Mouse (Mus musculus) erythroblast, embryonic 14.5 days (primary cell): ENCODE measurements around the gene Efhd2.

Source experiments
- GATA1 ChIP-seq: IDR thresholded peaks from 2 replicates; pipeline ENCODE4 v1.6.1; 2012; ENCODE audit warnings: low read length, inconsistent platforms, mixed read lengths
- TAL1 ChIP-seq: IDR thresholded peaks from 3 replicates; pipeline ENCODE4 v1.6.1; 2012; ENCODE audit warnings: low read length, inconsistent platforms, mixed read lengths

- TF ChIP-seq TAL1 (no peak), GATA1 (no peak)
Observed at GRCm38 (mm10) chr4:141858501-141858900, 16.2 kb downstream of the Efhd2 start.
